Mouse (Mus musculus) heart, postnatal 0 days (tissue): ENCODE results near the gene Tmem102.

Experiments
- CTCF ChIP-seq: IDR thresholded peaks from 2 replicates; pipeline ENCODE4 v1.5.1; 2016; ENCODE audit warnings: antibody characterized with exemption, control low read depth, low read depth
- EP300 ChIP-seq: IDR thresholded peaks from 2 replicates; pipeline ENCODE4 v1.6.1; 2016; ENCODE audit warnings: antibody characterized with exemption, low read depth

DNA sequence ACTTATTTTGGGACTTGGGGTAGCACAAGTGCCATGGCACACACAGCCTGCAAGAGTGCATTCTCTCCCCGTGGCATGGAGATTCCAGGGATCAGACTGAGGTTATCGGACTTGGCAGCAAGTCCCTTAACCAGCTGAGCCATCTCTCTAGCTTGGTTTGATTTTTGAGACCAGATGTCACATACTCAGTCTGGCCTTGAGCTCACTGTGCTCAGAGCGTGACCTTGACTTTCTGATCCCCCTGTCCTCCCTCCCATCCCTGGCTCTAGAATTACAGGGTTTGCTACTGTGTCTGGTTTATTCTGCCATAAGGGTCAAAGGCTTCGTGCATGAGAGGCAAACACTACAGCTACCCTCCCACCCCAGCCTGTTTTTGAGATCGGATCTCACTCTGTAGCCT is 16.0 kb downstream of the Tmem102 start:
- TF ChIP-seq CTCF (no peak), EP300 (no peak)
